Mouse (Mus musculus) stomach, postnatal 0 days (tissue): Measurements from ENCODE around the gene Hspa1a.

Source experiments
- CTCF ChIP-seq: IDR thresholded peaks from 2 replicates; pipeline ENCODE4 v1.5.1; 2016; ENCODE audit warnings: antibody characterized with exemption, low read depth, mild to moderate bottlenecking, moderate library complexity
- EP300 ChIP-seq: optimal IDR thresholded peaks from 2 replicates; pipeline ENCODE3; 2016; ENCODE audit warnings: antibody characterized with exemption

DNA sequence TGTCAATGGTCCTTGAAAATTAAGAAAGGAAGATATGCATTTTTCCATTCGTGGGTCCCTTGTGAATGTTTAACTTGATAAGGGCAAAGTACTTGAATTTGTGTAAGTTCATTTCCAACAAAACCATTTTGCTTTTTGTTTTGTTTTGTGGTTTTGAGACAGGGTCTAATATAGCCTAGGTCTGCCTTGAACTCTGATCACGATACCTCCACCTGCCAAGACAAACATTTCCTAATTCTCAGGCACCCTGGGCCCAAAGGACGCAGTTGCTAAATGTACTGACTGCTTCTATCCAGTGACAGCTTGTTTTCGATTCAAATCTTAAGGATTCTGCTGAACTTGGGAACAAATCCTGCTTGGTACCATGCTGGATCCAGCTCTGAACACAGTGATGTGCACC is 7.7 kb upstream of the Hspa1a start:
- TF ChIP-seq CTCF (no peak), EP300 (no peak)
